Mouse (Mus musculus) E14TG2a.4 (cell line): ENCODE data around the gene Ism1.

ENCODE experiments used
- CTCF ChIP-seq: conservative IDR thresholded peaks from 2 replicates; pipeline ENCODE4 v1.5.1; 2014; ENCODE audit warnings: low read length
- NANOG ChIP-seq: IDR thresholded peaks from 2 replicates; pipeline ENCODE4 v1.6.1; 2014; ENCODE audit warnings: borderline replicate concordance, low read length, mixed read lengths
- POU5F1 ChIP-seq: IDR thresholded peaks from 2 replicates; pipeline ENCODE4 v1.6.1; 2014; ENCODE audit warnings: low read length, borderline replicate concordance

GRCm38 (mm10) chr2:139764355-139764754 lies 86.4 kb downstream of the Ism1 start:
- TF ChIP-seq CTCF = no peak
- TF ChIP-seq NANOG = no peak
- no peak for TF ChIP-seq POU5F1
